Mouse (Mus musculus): Measurements from ENCODE around the gene Nfkbid. TPM values are rescaled to one million over a fixed set of nuclear protein-coding genes. Genes with fewer than 3 reads are reported as not detected.
A peak's percentile ranks its signal among the peaks of the same experiment; 100 is the strongest.

The Nfkbid gene
- polyA plus RNA-seq, 1 experiment from 2014 or later, result 1.8 TPM

- Histone ChIP-seq H3K27me3 (replicated peaks; ENCODE audit: control insufficient read depth, insufficient read depth, low read length) (no peaks in the 10 kb centered on the region), H3K36me3 (ENCODE audit: control insufficient read depth, insufficient read depth, low read length) (no peaks in the 10 kb centered on the region), H3K9me3 (ENCODE audit: control insufficient read depth, low read length) (no peaks in the 10 kb centered on the region), H3K4me1 (replicated peaks; ENCODE audit: control insufficient read depth, insufficient read depth, low read length) (no peaks in the 10 kb centered on the region), H3K4me3 (ENCODE audit: low read depth, low read length) (no peak overlapping the region), H3K4me2 (no peak overlapping the region), H3K9ac (ENCODE audit: low read depth, low read length) (no peak overlapping the region), H3K27ac (ENCODE audit: low read depth, low read length) (no peak overlapping the region)
- 64% methylated on average over 7 of the region's 7 CpGs for WGBS
- ATAC-seq (replicated peaks; ENCODE audit: low FRiP score), result no peak
- DNase-seq (ENCODE audit: low spot score), result no peak
These were observed 21.9 kb upstream of the Nfkbid start for GRCm38 (mm10) chr7:30399671-30400070.

GRCm38 (mm10) chr7:30402343-30402742, 19.2 kb upstream of the Nfkbid start:
- Histone ChIP-seq H3K4me2 (no peak overlapping the region), H3K9me3 (ENCODE audit: control insufficient read depth, low read length) (no peaks in the 10 kb centered on the region), H3K27ac (ENCODE audit: low read depth, low read length) (no peak overlapping the region), H3K27me3 (replicated peaks; ENCODE audit: control insufficient read depth, insufficient read depth, low read length) (no peaks in the 10 kb centered on the region), H3K4me3 (ENCODE audit: low read depth, low read length) (no peak overlapping the region), H3K36me3 (ENCODE audit: control insufficient read depth, insufficient read depth, low read length) (no peaks in the 10 kb centered on the region), H3K4me1 (replicated peaks; ENCODE audit: control insufficient read depth, insufficient read depth, low read length) (no peaks in the 10 kb centered on the region), H3K9ac (ENCODE audit: low read depth, low read length) (no peak overlapping the region)
- ATAC-seq (replicated peaks; ENCODE audit: low FRiP score) (no peak), DNase-seq (ENCODE audit: low spot score) (no peak)
- 60% methylated on average over 4 of the region's 4 CpGs for WGBS

- Histone ChIP-seq H3K27me3 (replicated peaks; ENCODE audit: control insufficient read depth, insufficient read depth, low read length) (no peaks in the 10 kb centered on the region), H3K9ac (ENCODE audit: low read depth, low read length) (no peak overlapping the region), H3K36me3 (ENCODE audit: control insufficient read depth, insufficient read depth, low read length) (no peaks in the 10 kb centered on the region), H3K4me2 (no peak overlapping the region), H3K9me3 (ENCODE audit: control insufficient read depth, low read length) (no peaks in the 10 kb centered on the region), H3K27ac (ENCODE audit: low read depth, low read length) (no peak overlapping the region), H3K4me3 (ENCODE audit: low read depth, low read length) (no peak overlapping the region), H3K4me1 (replicated peaks; ENCODE audit: control insufficient read depth, insufficient read depth, low read length) (no peaks in the 10 kb centered on the region)
- ATAC-seq (replicated peaks; ENCODE audit: low FRiP score), result no peak
- 69% methylated on average over 3 of the region's 3 CpGs for WGBS
- DNase-seq (ENCODE audit: low spot score), result no peak
These were observed 12.9 kb upstream of the Nfkbid start for GRCm38 (mm10) chr7:30408639-30409038.

GRCm38 (mm10) chr7:30409789-30410188, 11.7 kb upstream of the Nfkbid start:
- no peaks in the 10 kb centered on the region for H3K4me1 ChIP-seq (replicated peaks; ENCODE audit: control insufficient read depth, insufficient read depth, low read length)
- H3K4me3 ChIP-seq (ENCODE audit: low read depth, low read length), result no peak overlapping the region
- H3K27me3 ChIP-seq (replicated peaks; ENCODE audit: control insufficient read depth, insufficient read depth, low read length), result no peaks in the 10 kb centered on the region
- ATAC-seq (replicated peaks; ENCODE audit: low FRiP score) (no peak), DNase-seq (ENCODE audit: low spot score) (no peak)
- H3K9me3 ChIP-seq (ENCODE audit: control insufficient read depth, low read length), result no peaks in the 10 kb centered on the region
- 56% methylated on average over 2 of the region's 2 CpGs for WGBS
- H3K4me2 ChIP-seq, result no peak overlapping the region
- H3K9ac ChIP-seq (ENCODE audit: low read depth, low read length), result no peak overlapping the region
- H3K36me3 ChIP-seq (ENCODE audit: control insufficient read depth, insufficient read depth, low read length), result no peaks in the 10 kb centered on the region
- no peak overlapping the region for H3K27ac ChIP-seq (ENCODE audit: low read depth, low read length)

- Histone ChIP-seq H3K4me3 (ENCODE audit: low read depth, low read length) (no peak overlapping the region), H3K4me1 (replicated peaks; ENCODE audit: control insufficient read depth, insufficient read depth, low read length) (no peaks in the 10 kb centered on the region), H3K27me3 (replicated peaks; ENCODE audit: control insufficient read depth, insufficient read depth, low read length) (no peaks in the 10 kb centered on the region), H3K9ac (ENCODE audit: low read depth, low read length) (no peak overlapping the region), H3K36me3 (ENCODE audit: control insufficient read depth, insufficient read depth, low read length) (no peaks in the 10 kb centered on the region), H3K27ac (ENCODE audit: low read depth, low read length) (no peak overlapping the region), H3K4me2 (no peak overlapping the region), H3K9me3 (ENCODE audit: control insufficient read depth, low read length) (no peaks in the 10 kb centered on the region)
- ATAC-seq (replicated peaks; ENCODE audit: low FRiP score) (no peak), DNase-seq (ENCODE audit: low spot score) (no peak)
- WGBS, result 49% methylated on average over 3 of the region's 3 CpGs
These were observed 10.5 kb upstream of the Nfkbid start for GRCm38 (mm10) chr7:30411023-30411422.

- no peak overlapping the region for H3K27ac ChIP-seq (ENCODE audit: low read depth, low read length)
- H3K27me3 ChIP-seq (replicated peaks; ENCODE audit: control insufficient read depth, insufficient read depth, low read length), result no peaks in the 10 kb centered on the region
- no peak overlapping the region for H3K4me2 ChIP-seq
- 25% methylated on average over 4 of the region's 4 CpGs for WGBS
- no peak overlapping the region for H3K4me3 ChIP-seq (ENCODE audit: low read depth, low read length)
- H3K36me3 ChIP-seq (ENCODE audit: control insufficient read depth, insufficient read depth, low read length), result no peaks in the 10 kb centered on the region
- no peaks in the 10 kb centered on the region for H3K9me3 ChIP-seq (ENCODE audit: control insufficient read depth, low read length)
- no peak for ATAC-seq (replicated peaks; ENCODE audit: low FRiP score)
- no peak overlapping the region for H3K9ac ChIP-seq (ENCODE audit: low read depth, low read length)
- no peaks in the 10 kb centered on the region for H3K4me1 ChIP-seq (replicated peaks; ENCODE audit: control insufficient read depth, insufficient read depth, low read length)
- DNase-seq (ENCODE audit: low spot score), result no peak
These were observed 8.8 kb upstream of the Nfkbid start for GRCm38 (mm10) chr7:30412735-30413147.

- no peak within 1 kb of the TSS for H3K4me2 ChIP-seq
- no peak within 1 kb of the TSS for H3K9ac ChIP-seq (ENCODE audit: low read depth, low read length)
- ATAC-seq (replicated peaks; ENCODE audit: low FRiP score), result no peak
- H3K27me3 ChIP-seq (replicated peaks; ENCODE audit: control insufficient read depth, insufficient read depth, low read length), result no peaks in the 10 kb centered on the region
- H3K36me3 ChIP-seq (ENCODE audit: control insufficient read depth, insufficient read depth, low read length), result no peaks in the 10 kb centered on the region
- no peak within 1 kb of the TSS for H3K27ac ChIP-seq (ENCODE audit: low read depth, low read length)
- 34% methylated on average over 5 of the region's 5 CpGs for WGBS
- H3K4me1 ChIP-seq (replicated peaks; ENCODE audit: control insufficient read depth, insufficient read depth, low read length), result no peaks in the 10 kb centered on the region
- H3K9me3 ChIP-seq (ENCODE audit: control insufficient read depth, low read length), result no peaks in the 10 kb centered on the region
- no peak for DNase-seq (ENCODE audit: low spot score)
- H3K4me3 ChIP-seq (ENCODE audit: low read depth, low read length), result peak within 1 kb of the TSS; percentile 27
These were observed 7.9 kb upstream of the Nfkbid start, which contains the start of gene Tyrobp for GRCm38 (mm10) chr7:30413596-30413995. Gene Tyrobp (plus strand): TSS chr7:30413760.

- DNase-seq (ENCODE audit: low spot score) (no peak), ATAC-seq (replicated peaks; ENCODE audit: low FRiP score) (no peak)
- no peaks in the 10 kb centered on the region for H3K27me3 ChIP-seq (replicated peaks; ENCODE audit: control insufficient read depth, insufficient read depth, low read length)
- no peak overlapping the region for H3K4me3 ChIP-seq (ENCODE audit: low read depth, low read length)
- H3K36me3 ChIP-seq (ENCODE audit: control insufficient read depth, insufficient read depth, low read length), result no peaks in the 10 kb centered on the region
- no peak overlapping the region for H3K9ac ChIP-seq (ENCODE audit: low read depth, low read length)
- 0 out of 2 replicates have a peak, but pooled peaks cover 2% of the 10 kb centered on the region for H3K4me1 ChIP-seq (replicated peaks; ENCODE audit: control insufficient read depth, insufficient read depth, low read length)
- H3K4me2 ChIP-seq, result peak overlapping the region; percentile 28
- H3K9me3 ChIP-seq (ENCODE audit: control insufficient read depth, low read length), result no peaks in the 10 kb centered on the region
- no peak overlapping the region for H3K27ac ChIP-seq (ENCODE audit: low read depth, low read length)
- WGBS, result 57% methylated on average over 9 of the region's 9 CpGs
These were observed 3.7 kb upstream of the Nfkbid start for GRCm38 (mm10) chr7:30417856-30418255.
